Mouse (Mus musculus) neural tube, embryonic 15.5 days (tissue): Measurements from ENCODE around the gene Dnaic1. TPM values are rescaled to one million over a fixed set of nuclear protein-coding genes. Genes with fewer than 3 reads are reported as not detected.
A peak's percentile ranks its signal among the peaks of the same experiment; 100 is the strongest.

Source experiments
- ATAC-seq: fragments of 200-750 bp; cut with Nextera tagmentation; 2 replicates; pipeline ENCODE4 v1.8.0; 2017; ENCODE audit warnings: mild to moderate bottlenecking, moderate TSS enrichment, moderate library complexity; ENCODE audit not compliant: low FRiP score
- H3K27ac ChIP-seq: fragments of 300-500 bp; sonication (generic); replicated peaks from 2 replicates; pipeline ENCODE4 v1.5.1; 2015; ENCODE audit warnings: mild to moderate bottlenecking, inconsistent platforms
- H3K27me3 ChIP-seq: fragments of 300-500 bp; sonication (generic); replicated peaks from 2 replicates; pipeline ENCODE4 v1.6.1; 2015; ENCODE audit warnings: inconsistent platforms
- H3K36me3 ChIP-seq: fragments of 300-500 bp; sonication (generic); 2 replicates; pipeline ENCODE4 v1.6.1; 2015; ENCODE audit warnings: inconsistent platforms
- H3K4me1 ChIP-seq: fragments of 300-500 bp; sonication (generic); 2 replicates; pipeline ENCODE4 v1.6.1; 2015; ENCODE audit warnings: inconsistent platforms
- H3K4me2 ChIP-seq: fragments of 300-500 bp; sonication (generic); 2 replicates; pipeline ENCODE4 v1.6.1; 2015; ENCODE audit warnings: inconsistent platforms, mild to moderate bottlenecking, moderate library complexity
- H3K4me3 ChIP-seq: fragments of 300-500 bp; sonication (generic); replicated peaks from 2 replicates; pipeline ENCODE4 v1.5.1; 2015; ENCODE audit warnings: mild to moderate bottlenecking, inconsistent platforms
- H3K9ac ChIP-seq: fragments of 300-500 bp; sonication (generic); replicated peaks from 2 replicates; pipeline ENCODE4 v1.6.1; 2015; ENCODE audit warnings: mild to moderate bottlenecking, inconsistent platforms
- H3K9me3 ChIP-seq: fragments of 300-500 bp; sonication (generic); replicated peaks from 2 replicates; pipeline ENCODE4 v1.6.1; 2016; ENCODE audit warnings: inconsistent platforms
- WGBS: fragments of 180-500 bp; shearing (Covaris S2); methylation state at CpG from one replicate; pipeline ENCODE4 v1.1.7; 2015; ENCODE audit warnings: mixed read lengths; 5-methylcytosine and 5-hydroxymethylcytosine counted together
- polyA plus RNA-seq: library from polyadenylated mRNA; unstranded; fragments of >200 nt; fragmentation: Nextera tagmentation; extraction: Ambion mirVana; gene quantifications from 2 replicates; pipeline ENCODE4 v1.2.1, GENCODE M21; 2015

Dnaic1 gene
- polyA plus RNA-seq, 1 experiment from 2014 or later = 2.1 TPM

GRCm38 (mm10) chr4:41571490-41571889, 1.9 kb downstream of the Dnaic1 start:
- no peak overlapping the region for H3K27ac ChIP-seq
- ATAC-seq = no peak
- H3K27me3 ChIP-seq = no peaks in the 10 kb centered on the region
- no peaks in the 10 kb centered on the region for H3K36me3 ChIP-seq
- no peak overlapping the region for H3K4me2 ChIP-seq
- H3K9ac ChIP-seq = no peak overlapping the region
- H3K9me3 ChIP-seq = no peaks in the 10 kb centered on the region
- H3K4me3 ChIP-seq = no peak overlapping the region
- H3K4me1 ChIP-seq = peaks cover 39% of the 10 kb centered on the region
- 26% methylated on average over 5 of the region's 5 CpGs for WGBS

- Histone ChIP-seq H3K4me1 (peaks cover 24% of the 10 kb centered on the region), H3K9me3 (no peaks in the 10 kb centered on the region), H3K4me2 (no peak overlapping the region), H3K27ac (no peak overlapping the region), H3K36me3 (no peaks in the 10 kb centered on the region), H3K4me3 (no peak overlapping the region), H3K9ac (no peak overlapping the region), H3K27me3 (no peaks in the 10 kb centered on the region)
- WGBS = 43% methylated on average over 4 of the region's 4 CpGs
- no peak for ATAC-seq
Measured at GRCm38 (mm10) chr4:41573492-41573891, 3.9 kb downstream of the Dnaic1 start.

- Histone ChIP-seq H3K27me3 (no peaks in the 10 kb centered on the region), H3K27ac (no peak overlapping the region), H3K36me3 (no peaks in the 10 kb centered on the region), H3K9me3 (no peaks in the 10 kb centered on the region), H3K4me1 (peaks cover 18% of the 10 kb centered on the region), H3K4me2 (no peak overlapping the region), H3K9ac (no peak overlapping the region), H3K4me3 (no peak overlapping the region)
- no peak for ATAC-seq
- 15% methylated on average over 6 of the region's 6 CpGs for WGBS
Measured at GRCm38 (mm10) chr4:41575914-41576313, 6.3 kb downstream of the Dnaic1 start.

- ATAC-seq = no peak
- WGBS = 62% methylated on average over 7 of the region's 7 CpGs
- H3K4me3 ChIP-seq = no peak overlapping the region
- H3K9me3 ChIP-seq = no peaks in the 10 kb centered on the region
- H3K27me3 ChIP-seq = no peaks in the 10 kb centered on the region
- no peak overlapping the region for H3K9ac ChIP-seq
- no peak overlapping the region for H3K4me2 ChIP-seq
- no peak overlapping the region for H3K27ac ChIP-seq
- H3K36me3 ChIP-seq = no peaks in the 10 kb centered on the region
- H3K4me1 ChIP-seq = no peaks in the 10 kb centered on the region
Measured at GRCm38 (mm10) chr4:41583353-41583752, 13.8 kb downstream of the Dnaic1 start.

GRCm38 (mm10) chr4:41602818-41603217, 33.2 kb downstream of the Dnaic1 start:
- no peak for ATAC-seq
- H3K36me3 ChIP-seq = no peaks in the 10 kb centered on the region
- no peak overlapping the region for H3K4me3 ChIP-seq
- H3K27ac ChIP-seq = no peak overlapping the region
- 63% methylated on average over 4 of the region's 4 CpGs for WGBS
- H3K9ac ChIP-seq = no peak overlapping the region
- peaks cover 12% of the 10 kb centered on the region for H3K4me1 ChIP-seq
- H3K9me3 ChIP-seq = no peaks in the 10 kb centered on the region
- no peak overlapping the region for H3K4me2 ChIP-seq
- 0 out of 2 replicates have a peak, but pooled peaks cover 7% of the 10 kb centered on the region for H3K27me3 ChIP-seq

GRCm38 (mm10) chr4:41604476-41605396, 35.2 kb downstream of the Dnaic1 start:
- no peaks in the 10 kb centered on the region for H3K9me3 ChIP-seq
- ATAC-seq = peak; percentile 78
- H3K9ac ChIP-seq = no peak overlapping the region

GRCm38 (mm10) chr4:41606784-41607183, 37.2 kb downstream of the Dnaic1 start:
- no peak for ATAC-seq
- WGBS = 61% methylated on average over 4 of the region's 4 CpGs
- H3K27ac ChIP-seq = no peak overlapping the region
- no peaks in the 10 kb centered on the region for H3K36me3 ChIP-seq
- H3K9ac ChIP-seq = no peak overlapping the region
- H3K4me2 ChIP-seq = no peak overlapping the region
- H3K9me3 ChIP-seq = no peaks in the 10 kb centered on the region
- 0 out of 2 replicates have a peak, but pooled peaks cover 7% of the 10 kb centered on the region for H3K27me3 ChIP-seq
- H3K4me1 ChIP-seq = peaks cover 20% of the 10 kb centered on the region
- H3K4me3 ChIP-seq = no peak overlapping the region

More at GRCm38 (mm10) chr4:41604476-41605396, 35.2 kb downstream of the Dnaic1 start:
- 20% methylated on average over 8 of the region's 8 CpGs for WGBS
- Histone ChIP-seq H3K36me3 (no peaks in the 10 kb centered on the region), H3K4me1 (peaks cover 12% of the 10 kb centered on the region), H3K4me2 (no peak overlapping the region), H3K27ac (peak overlapping the region; percentile 28), H3K4me3 (no peak overlapping the region), H3K27me3 (0 out of 2 replicates have a peak, but pooled peaks cover 7% of the 10 kb centered on the region)

- Histone ChIP-seq H3K4me1 (peaks cover 27% of the 10 kb centered on the region), H3K27ac (no peak overlapping the region), H3K36me3 (no peaks in the 10 kb centered on the region), H3K4me2 (no peak overlapping the region), H3K27me3 (no peaks in the 10 kb centered on the region), H3K9ac (no peak overlapping the region), H3K4me3 (no peak overlapping the region), H3K9me3 (no peaks in the 10 kb centered on the region)
- 65% methylated on average over 10 of the region's 10 CpGs for WGBS
- ATAC-seq = no peak
Measured at GRCm38 (mm10) chr4:41609681-41610593, 40.4 kb downstream of the Dnaic1 start.

- no peak overlapping the region for H3K27ac ChIP-seq
- 32% methylated on average over 6 of the region's 6 CpGs for WGBS
Measured at GRCm38 (mm10) chr4:41610594-41610980, 41.0 kb downstream of the Dnaic1 start.

GRCm38 (mm10) chr4:41612166-41612565, 42.6 kb downstream of the Dnaic1 start:
- Histone ChIP-seq H3K9ac (no peak overlapping the region), H3K27me3 (no peaks in the 10 kb centered on the region), H3K36me3 (no peaks in the 10 kb centered on the region), H3K9me3 (no peaks in the 10 kb centered on the region), H3K4me3 (no peak overlapping the region), H3K4me2 (no peak overlapping the region), H3K27ac (peak overlapping the region; percentile 63; the same call in 1 of the 2 replicates), H3K4me1 (peaks cover 35% of the 10 kb centered on the region)
- peak; percentile 10; the same call in 1 of the 2 replicates for ATAC-seq
- 29% methylated on average over 8 of the region's 8 CpGs for WGBS

More at GRCm38 (mm10) chr4:41610594-41610980, 41.0 kb downstream of the Dnaic1 start:
- Histone ChIP-seq H3K9ac (no peak overlapping the region), H3K4me3 (no peak overlapping the region), H3K27me3 (no peaks in the 10 kb centered on the region), H3K4me2 (no peak overlapping the region), H3K36me3 (no peaks in the 10 kb centered on the region), H3K4me1 (peaks cover 31% of the 10 kb centered on the region), H3K9me3 (no peaks in the 10 kb centered on the region)
- ATAC-seq = no peak

- Histone ChIP-seq H3K9me3 (no peaks in the 10 kb centered on the region), H3K9ac (no peak overlapping the region), H3K27ac (0 out of 2 replicates have a peak overlapping the region, but pooled peaks have one; percentile 8), H3K27me3 (no peaks in the 10 kb centered on the region), H3K4me3 (no peak overlapping the region), H3K4me2 (no peak overlapping the region), H3K4me1 (peaks cover 51% of the 10 kb centered on the region), H3K36me3 (no peaks in the 10 kb centered on the region)
- ATAC-seq = no peak; the same call in 1 of the 2 replicates
- WGBS = 7% methylated on average over 7 of the region's 7 CpGs
Measured at GRCm38 (mm10) chr4:41614156-41614555, 44.6 kb downstream of the Dnaic1 start.
